10 mouse cellular contexts compared by ENCODE assay signal in genomic region chr14:9555807-9556206, GRCm38 (mm10).
DNase-seq lines count a peak whose midpoint lies in the region; ATAC-seq lines count a peak whose summit lies in the region.
"Had no signal": no experiment of that assay in that cellular context is flagged by ENCODE, and none has a peak within 500 bp of the region (broad histone marks: within the 10 kb centered on the region; RNA-seq: fewer than 3 reads in every experiment).

No protein-coding gene starts in this region.

- no peak overlapping the region for H3K4me3 ChIP-seq in forebrain, embryonic 10.5 days
- H3K4me3 ChIP-seq in forebrain, embryonic 12.5 days (replicated peaks) = no peak overlapping the region
- no peak overlapping the region for H3K4me3 ChIP-seq in kidney, embryonic 16.5 days (ENCODE audit: low read length)
- H3K4me3 ChIP-seq in forebrain, embryonic 14.5 days (ENCODE audit: low read depth, low read length) = no peak overlapping the region

- H3K36me3 ChIP-seq in forebrain, embryonic 10.5 days (replicated peaks) = no peaks in the 10 kb centered on the region
- H3K36me3 ChIP-seq in forebrain, embryonic 12.5 days (replicated peaks) = no peaks in the 10 kb centered on the region
- H3K36me3 ChIP-seq in kidney, embryonic 16.5 days (ENCODE audit: insufficient read depth, low read length) = no peaks in the 10 kb centered on the region
- H3K36me3 ChIP-seq in forebrain, embryonic 14.5 days (ENCODE audit: control insufficient read depth, insufficient read depth, low read length) = no peaks in the 10 kb centered on the region

- no peak overlapping the region for H3K9ac ChIP-seq in forebrain, embryonic 12.5 days
- H3K9ac ChIP-seq in kidney, embryonic 16.5 days (replicated peaks; ENCODE audit: low read length) = no peak overlapping the region
- H3K9ac ChIP-seq in forebrain, embryonic 14.5 days (ENCODE audit: low read length) = peak overlapping the region; percentile 8; the same call in 1 of the 2 replicates
- H3K9ac ChIP-seq: liver, postnatal 0 days had no signal

- 48% methylated on average over 6 of the region's 6 CpGs for WGBS in forebrain, embryonic 10.5 days
- 42% methylated on average over 6 of the region's 6 CpGs for WGBS in forebrain, embryonic 12.5 days
- 48% methylated on average over 6 of the region's 6 CpGs for WGBS in kidney, embryonic 16.5 days
- 23% methylated on average over 6 of the region's 6 CpGs for WGBS in forebrain, embryonic 14.5 days

- H3K27me3 ChIP-seq in forebrain, embryonic 10.5 days (ENCODE audit: poor library complexity, severe bottlenecking) = no peaks in the 10 kb centered on the region
- H3K27me3 ChIP-seq in forebrain, embryonic 12.5 days = no peaks in the 10 kb centered on the region
- H3K27me3 ChIP-seq in kidney, embryonic 16.5 days (ENCODE audit: insufficient read depth, low read length) = no peaks in the 10 kb centered on the region
- H3K27me3 ChIP-seq in forebrain, embryonic 14.5 days (replicated peaks; ENCODE audit: control insufficient read depth, insufficient read depth, low read length) = no peaks in the 10 kb centered on the region

- no peak overlapping the region for H3K4me2 ChIP-seq in forebrain, embryonic 12.5 days
- no peak overlapping the region for H3K4me2 ChIP-seq in kidney, embryonic 16.5 days (replicated peaks; ENCODE audit: low read depth, low read length)
- 0 out of 2 replicates have a peak overlapping the region, but pooled peaks have one; percentile 7 for H3K4me2 ChIP-seq in forebrain, embryonic 14.5 days (ENCODE audit: low read length)

- no peak; the same call in 1 of the 2 replicates for ATAC-seq in forebrain, embryonic 12.5 days (ENCODE audit: low FRiP score)
- no peak for ATAC-seq in kidney, embryonic 16.5 days (ENCODE audit: low FRiP score, low TSS enrichment)
- ATAC-seq in forebrain, embryonic 14.5 days = peak; percentile 54; the same call in 1 of the 2 replicates
- ATAC-seq: liver, postnatal 0 days had no signal

- H3K9me3 ChIP-seq in forebrain, embryonic 10.5 days = no peaks in the 10 kb centered on the region
- H3K9me3 ChIP-seq in forebrain, embryonic 12.5 days = no peaks in the 10 kb centered on the region
- no peaks in the 10 kb centered on the region for H3K9me3 ChIP-seq in kidney, embryonic 16.5 days (ENCODE audit: low read length)
- no peaks in the 10 kb centered on the region for H3K9me3 ChIP-seq in forebrain, embryonic 14.5 days (replicated peaks; ENCODE audit: control insufficient read depth, low read length)

- peaks cover 18% of the 10 kb centered on the region for H3K4me1 ChIP-seq in forebrain, embryonic 10.5 days
- H3K4me1 ChIP-seq in forebrain, embryonic 12.5 days = peaks cover 12% of the 10 kb centered on the region
- H3K4me1 ChIP-seq in kidney, embryonic 16.5 days (ENCODE audit: insufficient read depth, low read length) = 0 out of 2 replicates have a peak, but pooled peaks cover 5% of the 10 kb centered on the region
- H3K4me1 ChIP-seq in forebrain, embryonic 14.5 days (ENCODE audit: control insufficient read depth, insufficient read depth, low read length) = peaks cover 11% of the 10 kb centered on the region; the same call in 1 of the 2 replicates

- H3K27ac ChIP-seq in forebrain, embryonic 10.5 days = peak overlapping the region; percentile 48; the same call in 1 of the 2 replicates
- H3K27ac ChIP-seq in forebrain, embryonic 12.5 days = no peak overlapping the region
- H3K27ac ChIP-seq in kidney, embryonic 16.5 days (ENCODE audit: low read length) = no peak overlapping the region
- no peak overlapping the region for H3K27ac ChIP-seq in forebrain, embryonic 14.5 days (ENCODE audit: low read depth, low read length)

- DNase-seq in forebrain, embryonic 10.5 days (ENCODE audit: extremely low spot score, low spot score) = peak; percentile 15
- DNase-seq in kidney, postnatal 10 days = peak; percentile 9
- peak; percentile 30 for DNase-seq in MN1 (ENCODE audit: low spot score)
- DNase-seq in forebrain, embryonic 14.5 days (ENCODE audit: low spot score) = peak; percentile 24
- DNase-seq in spleen, adult 18-20 months = no peak
- DNase-seq in frontal cortex, postnatal 14 days (ENCODE audit: low spot score in 2 of 2) = no peak
- DNase-seq: kidney, adult 18-20 months; liver, postnatal 0 days had no signal

Comparison
In these comparisons a context has a peak if more than half of its experiments do, and no peak if none do; other contexts are left out.
1. DNase-seq: peak in forebrain, embryonic 10.5 days (single experiment), kidney, postnatal 10 days (single experiment), MN1 (single experiment) and forebrain, embryonic 14.5 days (single experiment); none in spleen, adult 18-20 months (0 of 2) and frontal cortex, postnatal 14 days (0 of 2).